Mouse (Mus musculus) granulocyte monocyte progenitor cell, adult 5-6 weeks (primary cell): ENCODE measurements around the gene Olfr503. TPM values are rescaled to one million over a fixed set of nuclear protein-coding genes. Genes with fewer than 3 reads are reported as not detected.
"Not testable (repeated sequence)": the region's sequence is repeated elsewhere in the genome, so short reads cannot be mapped to it uniquely, and the experiment has no call there.

Experiments used
- ATAC-seq: replicated peaks from 2 replicates; pipeline ENCODE4 v1.8.0; 2016; ENCODE audit warnings: mild to moderate bottlenecking, moderate TSS enrichment, inconsistent platforms; ENCODE audit not compliant: poor library complexity, severe bottlenecking
- total RNA-seq, 2 experiments: library from RNA; stranded (forward) in 1 of 2; stranded (reverse) in 1 of 2; fragments of 200-712, 200-1000 nt in 1 of 2; fragments of >200 nt in 1 of 2; fragmentation: Nextera tagmentation in 1 of 2; gene quantifications; 2 replicates each; pipeline ENCODE4 v1.2.3; 2014 to 2017

Gene Olfr503
- total RNA-seq (2014; fragmentation: Nextera tagmentation) (not detected in 2 replicates), total RNA-seq (2017) (not detected in 2 replicates)

DNA sequence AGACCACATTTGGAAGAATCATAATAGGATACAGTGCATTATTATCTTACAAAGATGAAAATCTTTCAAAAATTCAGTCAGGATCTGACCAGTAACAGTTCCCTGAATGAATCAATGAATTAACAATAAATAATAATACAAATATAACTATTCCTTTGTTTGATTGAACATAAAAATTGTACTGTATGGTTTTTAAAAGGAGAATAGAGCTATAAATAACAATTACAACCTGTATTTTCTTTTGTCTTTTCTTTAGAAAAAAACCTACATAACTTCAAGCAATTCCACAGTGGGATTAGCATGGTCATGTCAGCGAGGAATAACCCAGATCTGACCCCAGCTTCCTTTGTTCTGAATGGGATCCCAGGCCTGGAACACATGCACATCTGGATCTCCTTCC is at the start of gene Olfr503:
Gene Olfr503, plus strand, starts transcription at position 301 of the 400 bp plus-strand sequence.
- ATAC-seq, result not testable (repeated sequence)

DNA sequence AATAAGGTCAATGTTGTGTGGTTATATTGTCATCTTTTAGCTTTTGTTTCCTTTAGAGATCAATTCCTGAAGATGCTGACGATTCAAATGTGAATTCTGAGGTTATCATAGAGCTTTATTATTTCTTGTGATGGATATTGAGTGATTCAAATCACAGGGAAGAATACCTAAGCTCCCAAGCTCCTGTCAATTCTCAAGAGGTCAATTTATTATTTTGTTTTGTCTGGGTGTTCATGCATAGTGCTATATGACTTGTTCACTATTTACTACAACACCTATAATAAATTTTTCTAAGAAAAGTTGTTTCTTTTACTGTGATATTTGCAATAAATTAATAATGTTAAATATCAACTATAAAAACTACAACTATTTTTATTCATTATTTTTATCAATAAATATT is 19.4 kb upstream of the Olfr503 start, which contains the start of gene Olfr502:
Gene Olfr502, minus strand, starts transcription at position 101 of the 400 bp plus-strand sequence.
- no peak for ATAC-seq

DNA sequence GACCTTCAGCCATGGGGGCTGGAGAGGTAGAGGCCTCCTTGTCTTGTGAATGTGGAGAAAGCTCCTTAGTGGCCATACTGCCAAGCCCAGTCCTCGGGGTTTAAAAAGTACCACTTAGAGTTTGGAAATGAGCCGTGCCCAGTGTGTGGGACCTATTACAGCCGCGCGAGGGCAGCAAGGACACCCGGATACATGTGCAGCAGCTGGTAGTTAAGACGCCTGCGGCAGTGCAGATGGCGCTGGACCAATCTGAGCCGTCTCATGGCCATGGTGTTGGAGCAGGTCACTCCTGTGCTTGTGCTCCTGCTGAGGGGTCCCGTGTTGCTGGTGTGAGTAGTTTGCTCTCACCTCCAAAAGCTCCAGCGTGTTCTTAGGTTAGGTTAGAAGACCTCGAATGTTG is 1.9 kb upstream of the Olfr503 start:
- no peak for ATAC-seq

DNA sequence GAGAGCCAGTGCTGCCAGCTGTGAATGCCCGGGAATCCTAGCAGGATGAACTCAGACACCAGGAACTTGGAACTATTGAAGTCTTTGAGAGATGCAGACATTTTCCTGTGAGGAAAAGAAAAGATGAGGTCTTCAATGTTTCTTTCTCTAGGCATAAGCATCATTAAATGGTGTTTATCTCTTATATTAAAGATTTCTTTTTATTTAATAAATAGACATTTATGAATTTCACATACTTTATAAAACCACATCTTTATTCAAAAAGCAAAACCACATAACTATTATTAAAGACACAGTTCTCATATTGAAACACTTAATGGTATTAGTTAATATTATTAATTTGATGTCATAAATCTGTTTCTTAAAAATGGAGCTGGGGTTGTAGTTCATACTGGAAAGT is 21.4 kb downstream of the Olfr503 start, which contains the start of gene Olfr504:
Gene Olfr504, minus strand, starts transcription at position 101 of the 400 bp plus-strand sequence.
- ATAC-seq, result no peak

DNA sequence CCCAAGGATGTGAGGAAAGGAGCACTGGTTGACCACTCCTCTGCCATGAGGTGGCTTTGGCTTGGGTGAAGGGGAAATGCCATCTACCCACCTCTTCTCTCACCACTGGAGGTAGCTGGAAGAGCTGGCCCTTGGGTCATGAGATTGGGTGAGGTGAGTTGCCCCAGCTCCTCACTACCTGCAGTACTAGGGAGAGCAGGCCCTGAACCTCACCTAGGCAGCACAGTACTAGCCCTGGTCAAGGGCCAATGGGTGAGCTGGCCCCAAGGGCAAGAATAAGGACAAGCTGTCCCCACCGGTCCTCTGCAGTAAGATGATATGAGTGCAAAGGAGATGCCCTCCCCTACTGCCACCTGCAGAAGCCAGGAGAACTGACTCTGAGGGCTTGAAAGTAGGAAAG is 45.5 kb downstream of the Olfr503 start:
- no peak for ATAC-seq

Other genes with a start within 250 kb of the Olfr503 start
- not detected in 2 replicates for gene Olfr491, start 231.1 kb upstream of the Olfr503 start, total RNA-seq (2014; fragmentation: Nextera tagmentation)
- gene Olfr491, start 231.1 kb upstream of the Olfr503 start, total RNA-seq (2017), result not detected in 2 replicates
- gene Olfr492, start 220.9 kb upstream of the Olfr503 start, total RNA-seq (2014; fragmentation: Nextera tagmentation), result not detected in 2 replicates
- gene Olfr492, start 220.9 kb upstream of the Olfr503 start, total RNA-seq (2017), result not detected in 2 replicates
- not detected in 2 replicates for gene Olfr493, start 197.5 kb upstream of the Olfr503 start, total RNA-seq (2014; fragmentation: Nextera tagmentation)
- not detected in 2 replicates for gene Olfr493, start 197.5 kb upstream of the Olfr503 start, total RNA-seq (2017)
- gene Olfr494, start 179.2 kb upstream of the Olfr503 start, total RNA-seq (2014; fragmentation: Nextera tagmentation), result not detected in 2 replicates
- not detected in 2 replicates for gene Olfr494, start 179.2 kb upstream of the Olfr503 start, total RNA-seq (2017)
- gene Olfr495, start 151.4 kb upstream of the Olfr503 start, total RNA-seq (2014; fragmentation: Nextera tagmentation), result not detected in 2 replicates
- not detected in 2 replicates for gene Olfr495, start 151.4 kb upstream of the Olfr503 start, total RNA-seq (2017)
- gene Olfr497, start 124.1 kb upstream of the Olfr503 start, total RNA-seq (2014; fragmentation: Nextera tagmentation), result not detected in 2 replicates
- gene Olfr497, start 124.1 kb upstream of the Olfr503 start, total RNA-seq (2017), result not detected in 2 replicates
- gene Olfr498, start 79.2 kb upstream of the Olfr503 start, total RNA-seq (2014; fragmentation: Nextera tagmentation), result not detected in 2 replicates
- not detected in 2 replicates for gene Olfr498, start 79.2 kb upstream of the Olfr503 start, total RNA-seq (2017)
- not detected in 2 replicates for gene Olfr502, start 19.5 kb upstream of the Olfr503 start, total RNA-seq (2014; fragmentation: Nextera tagmentation)
- not detected in 2 replicates for gene Olfr502, start 19.5 kb upstream of the Olfr503 start, total RNA-seq (2017)
- gene Olfr504, start 21.3 kb downstream of the Olfr503 start, total RNA-seq (2014; fragmentation: Nextera tagmentation), result not detected in 2 replicates
- not detected in 2 replicates for gene Olfr504, start 21.3 kb downstream of the Olfr503 start, total RNA-seq (2017)
- not detected in 2 replicates for gene Olfr506, start 66.3 kb downstream of the Olfr503 start, total RNA-seq (2014; fragmentation: Nextera tagmentation)
- not detected in 2 replicates for gene Olfr506, start 66.3 kb downstream of the Olfr503 start, total RNA-seq (2017)
- gene Olfr507, start 77.3 kb downstream of the Olfr503 start, total RNA-seq (2014; fragmentation: Nextera tagmentation), result not detected in 2 replicates
- not detected in 2 replicates for gene Olfr507, start 77.3 kb downstream of the Olfr503 start, total RNA-seq (2017)
- gene Olfr508, start 85.5 kb downstream of the Olfr503 start, total RNA-seq (2014; fragmentation: Nextera tagmentation), result not detected in 2 replicates
- not detected in 2 replicates for gene Olfr508, start 85.5 kb downstream of the Olfr503 start, total RNA-seq (2017)
- gene Olfr509, start 107.4 kb downstream of the Olfr503 start, total RNA-seq (2014; fragmentation: Nextera tagmentation), result not detected in 2 replicates
- gene Olfr509, start 107.4 kb downstream of the Olfr503 start, total RNA-seq (2017), result not detected in 2 replicates
- gene Olfr510, start 121.9 kb downstream of the Olfr503 start, total RNA-seq (2014; fragmentation: Nextera tagmentation), result not detected in 2 replicates
- not detected in 2 replicates for gene Olfr510, start 121.9 kb downstream of the Olfr503 start, total RNA-seq (2017)
- gene Olfr512, start 168.8 kb downstream of the Olfr503 start, total RNA-seq (2014; fragmentation: Nextera tagmentation), result not detected in 2 replicates
- not detected in 2 replicates for gene Olfr512, start 168.8 kb downstream of the Olfr503 start, total RNA-seq (2017)
- gene Olfr513, start 206.4 kb downstream of the Olfr503 start, total RNA-seq (2014; fragmentation: Nextera tagmentation), result not detected in 2 replicates
- not detected in 2 replicates for gene Olfr513, start 206.4 kb downstream of the Olfr503 start, total RNA-seq (2017)